Comparison of ENCODE assay signal across 9 mouse cellular contexts in the genomic region with DNA sequence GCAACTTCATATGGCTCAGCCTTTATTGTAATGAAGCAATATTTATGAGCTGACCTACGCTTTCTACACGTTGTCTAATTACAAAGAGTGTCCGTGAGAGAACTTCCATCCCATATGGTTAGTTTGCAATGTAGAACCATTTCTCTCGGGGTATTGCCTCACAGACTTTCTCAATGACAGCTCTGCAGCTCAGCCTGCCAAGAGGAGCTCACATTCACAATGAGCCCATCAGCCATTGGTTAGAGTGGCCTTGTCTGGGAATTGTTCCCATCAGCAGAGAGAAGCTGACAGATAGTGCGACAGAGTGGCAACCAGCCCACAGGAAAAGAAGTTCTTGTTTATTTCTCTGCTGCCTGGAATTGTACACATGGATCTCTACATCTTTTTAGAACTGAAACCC.
A peak's percentile ranks its signal among the peaks of the same experiment; 100 is the strongest.
DNase-seq lines count a peak whose midpoint lies in the region; ATAC-seq lines count a peak whose summit lies in the region.
"Had no signal": no experiment of that assay in that cellular context is flagged by ENCODE, and none has a peak within 500 bp of the region (broad histone marks: within the 10 kb centered on the region; RNA-seq: fewer than 3 reads in every experiment).

No protein-coding gene starts in this region.

- H3K27me3 ChIP-seq in midbrain, embryonic 13.5 days, result no peaks in the 10 kb centered on the region
- H3K27me3 ChIP-seq in midbrain, embryonic 15.5 days (replicated peaks), result no peaks in the 10 kb centered on the region

- peak; percentile 73 to 88 for DNase-seq in layer of hippocampus, adult 18-20 months (ENCODE audit: low spot score in 2 of 2)
- DNase-seq in lung, postnatal 4 days, result peak; percentile 49 to 78
- no peak for DNase-seq in cerebellum, adult 8-10 months
- DNase-seq in kidney, postnatal 36 days, result no peak
- DNase-seq in thymus, postnatal 14 days, result no peak

- no peaks in the 10 kb centered on the region for H3K36me3 ChIP-seq in midbrain, embryonic 13.5 days
- H3K36me3 ChIP-seq in midbrain, embryonic 15.5 days (replicated peaks), result no peaks in the 10 kb centered on the region

- H3K4me1 ChIP-seq in midbrain, embryonic 13.5 days (replicated peaks), result no peaks in the 10 kb centered on the region
- peaks cover 11% of the 10 kb centered on the region; the same call in 1 of the 2 replicates for H3K4me1 ChIP-seq in midbrain, embryonic 15.5 days
- H3K4me1 ChIP-seq: megakaryocyte, embryonic 14.5 days had no signal

- H3K4me3 ChIP-seq in midbrain, embryonic 13.5 days (replicated peaks), result no peak overlapping the region
- H3K4me3 ChIP-seq in midbrain, embryonic 15.5 days, result no peak overlapping the region
- H3K4me3 ChIP-seq: megakaryocyte, embryonic 14.5 days had no signal

- no peaks in the 10 kb centered on the region for H3K9me3 ChIP-seq in midbrain, embryonic 13.5 days
- H3K9me3 ChIP-seq in midbrain, embryonic 15.5 days, result no peaks in the 10 kb centered on the region
- H3K9me3 ChIP-seq: megakaryocyte, embryonic 14.5 days had no signal

- 0 out of 2 replicates have a peak, but pooled peaks have one; percentile 48 for ATAC-seq in midbrain, embryonic 13.5 days
- no peak for ATAC-seq in midbrain, embryonic 15.5 days (replicated peaks)
- ATAC-seq in frontal cortex, adult (ENCODE audit: low TSS enrichment), result peak; percentile 81

- no peak overlapping the region for H3K27ac ChIP-seq in midbrain, embryonic 13.5 days
- no peak overlapping the region for H3K27ac ChIP-seq in midbrain, embryonic 15.5 days

- H3K9ac ChIP-seq in midbrain, embryonic 13.5 days (replicated peaks), result no peak overlapping the region
- no peak overlapping the region for H3K9ac ChIP-seq in midbrain, embryonic 15.5 days

- H3K4me2 ChIP-seq in midbrain, embryonic 13.5 days (replicated peaks), result no peak overlapping the region
- no peak overlapping the region for H3K4me2 ChIP-seq in midbrain, embryonic 15.5 days

- WGBS in midbrain, embryonic 13.5 days, result 80% methylated on average over 5 of the region's 5 CpGs
- 60% methylated on average over 5 of the region's 5 CpGs for WGBS in midbrain, embryonic 15.5 days

Comparison
In these comparisons a context has a peak if more than half of its experiments do, and no peak if none do; other contexts are left out.
1. DNase-seq: peak in layer of hippocampus, adult 18-20 months (2 of 2) and lung, postnatal 4 days (2 of 2); none in cerebellum, adult 8-10 months (single experiment), kidney, postnatal 36 days (0 of 2) and thymus, postnatal 14 days (single experiment).